Mouse (Mus musculus) left cerebral cortex, adult 18-20 months (tissue): ENCODE data around the gene Gpr183. TPM values are rescaled to one million over a fixed set of nuclear protein-coding genes. Genes with fewer than 3 reads are reported as not detected.

ENCODE experiments used
- DNase-seq, 2 experiments: peaks; one replicate each; pipeline ENCODE4 v3.0.0; 2021 to 2022; ENCODE audit warnings: low spot score in 2 of 2, mixed read lengths in 1 of 2
- total RNA-seq, 2 experiments: library from RNA; stranded (reverse); gene quantifications; 2 replicates each; pipeline ENCODE4 v1.2.3; 2021

Gene Gpr183
- total RNA-seq, 2 experiments from 2014 or later, result 0.68 to 1.0 TPM

GRCm38 (mm10) chr14:121989331-121989730, 24.3 kb upstream of the Gpr183 start:
- no peak for DNase-seq

DNA sequence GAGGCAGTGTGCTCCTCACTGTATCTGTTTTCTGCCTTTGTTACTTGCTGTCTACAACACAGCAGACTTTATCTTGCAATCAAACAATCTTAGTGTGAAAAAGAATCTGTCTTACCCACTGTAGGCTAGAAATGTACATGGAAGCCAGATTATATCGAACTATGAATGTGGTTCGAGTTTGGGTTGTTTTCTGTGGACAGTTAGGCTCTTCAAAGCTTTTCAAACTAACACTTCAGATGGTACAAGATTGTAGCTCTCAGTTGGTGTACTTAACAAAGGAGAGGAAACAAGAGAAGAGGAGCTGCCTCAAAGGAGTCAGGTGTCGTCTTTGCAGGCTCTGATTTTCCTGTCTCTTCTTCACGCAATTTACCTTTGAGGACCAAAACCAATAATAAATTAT, 22.7 kb upstream of the Gpr183 start:
- no peak for DNase-seq

DNA sequence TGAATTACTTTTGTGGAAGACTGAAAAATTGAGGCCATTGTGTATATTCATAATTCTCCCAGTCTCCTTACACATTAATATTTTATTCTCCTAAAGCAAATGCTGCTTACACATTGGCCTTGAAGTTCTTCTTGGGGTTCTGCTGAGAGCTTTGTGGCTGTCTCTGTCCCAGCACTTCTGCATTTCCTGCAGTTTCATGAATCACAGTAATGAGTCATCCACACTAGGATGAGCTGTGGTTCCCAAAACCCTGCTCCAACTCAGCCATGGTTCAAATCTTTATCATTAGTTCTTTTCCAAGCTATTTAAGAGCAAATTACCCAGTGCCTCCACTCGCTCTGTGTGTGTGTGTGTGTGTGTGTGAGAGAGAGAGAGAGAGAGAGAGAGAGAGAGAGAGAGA, 22.3 kb upstream of the Gpr183 start:
- DNase-seq, result no peak

- DNase-seq, result no peak
Observed at GRCm38 (mm10) chr14:121986028-121986427, 21.0 kb upstream of the Gpr183 start.

- DNase-seq, result no peak
Observed at GRCm38 (mm10) chr14:121985477-121985876, 20.5 kb upstream of the Gpr183 start.

GRCm38 (mm10) chr14:121983009-121983933, 18.3 kb upstream of the Gpr183 start:
- no peak for DNase-seq

- DNase-seq, result no peak
Observed at GRCm38 (mm10) chr14:121981531-121981930, 16.5 kb upstream of the Gpr183 start.

GRCm38 (mm10) chr14:121973114-121973513, 8.1 kb upstream of the Gpr183 start:
- DNase-seq, result no peak

DNA sequence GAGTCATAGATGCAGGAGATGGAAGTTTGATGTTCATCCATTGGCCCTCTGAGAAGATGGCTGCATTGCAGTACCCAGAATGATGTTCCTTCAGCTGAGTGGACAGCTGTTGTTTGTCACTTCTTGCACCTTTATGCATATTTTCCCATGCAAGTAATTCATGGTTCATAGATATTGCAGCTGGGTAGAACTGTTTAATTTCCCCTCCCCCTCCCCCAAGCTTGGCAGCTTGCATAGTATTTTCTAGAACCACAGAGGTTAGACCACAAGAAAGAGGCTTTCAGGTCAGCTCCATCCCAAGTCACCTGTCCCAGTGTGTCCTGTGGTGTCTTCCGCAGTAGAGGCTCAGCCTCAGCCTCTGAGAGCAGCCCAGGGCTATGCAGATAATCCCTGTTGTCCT, 5.4 kb upstream of the Gpr183 start:
- no peak for DNase-seq

DNA sequence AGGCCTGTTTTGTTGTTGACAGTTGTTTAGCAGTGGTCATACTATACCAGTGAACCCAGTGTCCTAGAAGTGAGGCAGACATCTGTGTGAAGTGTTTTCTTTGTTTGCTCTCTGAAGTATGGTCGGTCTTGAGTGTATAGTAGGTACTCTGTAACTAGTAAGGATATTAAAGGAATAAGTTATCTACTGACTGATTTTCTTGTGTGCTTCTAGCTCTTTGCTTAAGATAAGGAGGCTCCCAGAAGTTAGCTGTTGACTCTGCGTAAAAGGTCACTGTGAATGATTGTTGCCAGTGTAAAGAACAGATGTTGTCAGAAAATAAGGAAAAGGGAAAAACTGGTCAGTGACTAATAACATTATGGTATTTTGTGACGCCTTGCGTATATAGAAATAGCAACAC, 2.1 kb upstream of the Gpr183 start:
- no peak for DNase-seq

- no peak for DNase-seq
Observed at GRCm38 (mm10) chr14:121965461-121965860, 466 bp upstream of the Gpr183 start.

DNA sequence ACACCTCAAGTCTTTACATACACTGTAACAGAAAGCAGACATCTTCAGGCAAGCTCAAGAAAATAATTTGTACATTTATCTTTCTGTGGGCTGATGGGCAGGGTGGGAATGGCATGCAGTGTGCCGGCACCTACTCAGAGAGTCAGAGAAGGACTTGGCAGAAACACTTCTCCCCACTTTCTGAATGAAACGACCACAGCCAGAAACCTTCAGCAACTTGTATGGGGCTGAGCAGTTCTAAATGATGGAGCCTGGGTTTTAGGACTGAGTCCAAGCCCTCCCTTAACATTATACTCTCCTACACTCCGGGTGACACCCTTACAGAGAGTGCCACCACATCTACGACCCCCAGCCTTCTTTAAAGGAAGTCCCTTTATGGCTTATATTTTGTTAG, 1.1 kb downstream of the Gpr183 start:
- no peak for DNase-seq

GRCm38 (mm10) chr14:121963251-121963941, 1.6 kb downstream of the Gpr183 start:
- DNase-seq, result no peak

GRCm38 (mm10) chr14:121962128-121962890, 2.7 kb downstream of the Gpr183 start:
- no peak for DNase-seq

- DNase-seq, result no peak
Observed at GRCm38 (mm10) chr14:121961496-121962127, 3.4 kb downstream of the Gpr183 start.

GRCm38 (mm10) chr14:121960997-121961396, 4.0 kb downstream of the Gpr183 start:
- no peak for DNase-seq

GRCm38 (mm10) chr14:121960531-121960930, 4.5 kb downstream of the Gpr183 start:
- no peak for DNase-seq

- no peak for DNase-seq
Observed at GRCm38 (mm10) chr14:121960031-121960430, 5.0 kb downstream of the Gpr183 start.

GRCm38 (mm10) chr14:121959538-121959980, 5.4 kb downstream of the Gpr183 start:
- no peak for DNase-seq

DNA sequence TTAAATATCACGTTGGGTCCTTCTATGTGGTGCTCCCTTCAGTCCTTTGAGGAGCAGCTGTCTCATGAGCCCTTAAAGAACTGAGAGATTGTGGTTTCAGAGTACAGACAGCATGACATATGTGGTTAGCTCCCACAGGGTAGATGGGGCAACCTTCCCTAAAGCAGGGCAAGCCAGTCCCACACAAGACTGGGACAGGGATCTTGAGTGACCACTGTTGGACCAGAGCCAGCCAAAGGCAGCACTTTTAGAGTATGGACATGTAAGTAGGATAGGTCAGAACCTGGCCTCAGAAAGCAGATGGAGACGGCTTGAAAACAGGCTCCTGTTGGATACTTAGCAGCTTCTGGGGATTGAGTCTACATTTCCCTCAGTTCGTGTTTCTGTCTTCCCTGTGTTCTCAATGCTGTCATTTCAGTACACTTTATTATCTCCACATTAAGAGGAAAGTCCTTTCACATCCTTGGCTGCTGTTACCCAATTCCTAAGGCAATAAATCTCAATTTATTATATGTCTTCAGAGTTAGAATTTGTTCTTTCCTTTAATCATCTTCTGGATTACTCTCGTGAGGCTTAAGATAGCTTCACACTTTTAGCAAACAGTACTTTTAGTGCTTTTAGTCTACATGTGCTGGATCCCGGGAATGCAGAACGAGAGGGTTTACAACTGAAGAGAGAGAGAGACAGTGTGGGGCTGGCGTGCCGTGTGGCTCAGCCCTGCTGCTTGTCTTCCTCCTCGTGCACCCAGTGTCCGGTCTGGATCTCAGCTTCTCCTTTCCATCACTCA, 6.1 kb downstream of the Gpr183 start:
- DNase-seq, result no peak
